Mouse (Mus musculus) forebrain, embryonic 11.5 days (tissue): ENCODE data around the gene Olfr347. TPM values are rescaled to one million over a fixed set of nuclear protein-coding genes. Genes with fewer than 3 reads are reported as not detected.

Experiments
- ATAC-seq: fragments of 200-750 bp; cut with Nextera tagmentation; replicated peaks from 2 replicates; pipeline ENCODE4 v1.8.0; 2017; ENCODE audit warnings: moderate TSS enrichment; ENCODE audit not compliant: low FRiP score
- DNase-seq: peaks from one replicate; pipeline ENCODE4 v3.0.0-alpha.2; 2017; ENCODE audit warnings: low spot score
- H3K27ac ChIP-seq: fragments of 300-500 bp; sonication (generic); 2 replicates; pipeline ENCODE4 v1.5.1; 2014; ENCODE audit warnings: low read depth, low read length
- H3K27me3 ChIP-seq: fragments of 300-500 bp; sonication (generic); 2 replicates; pipeline ENCODE4 v1.6.1; 2014; ENCODE audit warnings: mild to moderate bottlenecking, low read length, mixed read lengths; ENCODE audit not compliant: control insufficient read depth, insufficient read depth
- H3K36me3 ChIP-seq: fragments of 300-500 bp; sonication (generic); 2 replicates; pipeline ENCODE4 v1.6.1; 2014; ENCODE audit warnings: mild to moderate bottlenecking, low read length, moderate library complexity, mixed read lengths; ENCODE audit not compliant: control insufficient read depth, insufficient read depth
- H3K4me1 ChIP-seq: fragments of 300-500 bp; sonication (generic); replicated peaks from 2 replicates; pipeline ENCODE4 v1.6.1; 2014; ENCODE audit warnings: low read length, mixed read lengths; ENCODE audit not compliant: control insufficient read depth, insufficient read depth
- H3K4me2 ChIP-seq: fragments of 300-500 bp; sonication (generic); 2 replicates; pipeline ENCODE4 v1.6.1; 2014; ENCODE audit warnings: low read depth, mild to moderate bottlenecking, low read length, moderate library complexity, mixed read lengths; ENCODE audit not compliant: severe bottlenecking
- H3K4me3 ChIP-seq: fragments of 300-500 bp; sonication (generic); 2 replicates; pipeline ENCODE4 v1.5.1; 2014; ENCODE audit warnings: low read depth, low read length
- H3K9ac ChIP-seq: fragments of 300-500 bp; sonication (generic); 2 replicates; pipeline ENCODE4 v1.6.1; 2014; ENCODE audit warnings: low read length
- H3K9me3 ChIP-seq: fragments of 300-500 bp; sonication (generic); 2 replicates; pipeline ENCODE4 v1.6.1; 2016; ENCODE audit warnings: low read length, mixed read lengths; ENCODE audit not compliant: control insufficient read depth
- WGBS: fragments of 180-500 bp; shearing (Covaris S2); extraction: QIAGEN DNeasy Blood & Tissue Kit; methylation state at CpG from one replicate; pipeline ENCODE4 v1.1.7; 2014; 5-methylcytosine and 5-hydroxymethylcytosine counted together
- polyA plus RNA-seq: library from polyadenylated mRNA; unstranded; fragments of >200 nt; fragmentation: Nextera tagmentation; extraction: Ambion mirVana; gene quantifications from 2 replicates; pipeline ENCODE4 v1.2.1, GENCODE M21; 2014

Olfr347 gene
- polyA plus RNA-seq = not detected in 2 replicates

GRCm38 (mm10) chr2:36731602-36732001 lies at the start of gene Olfr347:
Gene Olfr347, plus strand, starts transcription at chr2:36731902.
- H3K9me3 ChIP-seq = no peaks in the 10 kb centered on the region; the same call in 1 of the 2 replicates
- no peak for DNase-seq
- no peaks in the 10 kb centered on the region for H3K27me3 ChIP-seq
- H3K4me2 ChIP-seq = no peak within 1 kb of the TSS
- no peak for ATAC-seq
- H3K4me1 ChIP-seq = no peaks in the 10 kb centered on the region
- H3K36me3 ChIP-seq = no peaks in the 10 kb centered on the region
- no peak within 1 kb of the TSS for H3K9ac ChIP-seq
- H3K4me3 ChIP-seq = no peak within 1 kb of the TSS
- no peak within 1 kb of the TSS for H3K27ac ChIP-seq

- Histone ChIP-seq H3K9me3 (peaks cover 2% of the 10 kb centered on the region), H3K4me1 (no peaks in the 10 kb centered on the region), H3K27ac (no peak within 1 kb of the TSS), H3K4me3 (no peak within 1 kb of the TSS), H3K9ac (no peak within 1 kb of the TSS), H3K36me3 (no peaks in the 10 kb centered on the region), H3K4me2 (no peak within 1 kb of the TSS), H3K27me3 (no peaks in the 10 kb centered on the region)
- ATAC-seq (no peak), DNase-seq (no peak)
- WGBS = 90% methylated on average over 1 of the region's 1 CpGs
Observed at GRCm38 (mm10) chr2:36685488-36685887, 46.2 kb upstream of the Olfr347 start, which contains the start of gene Olfr346. Gene Olfr346, plus strand, starts transcription at chr2:36685788.

DNA sequence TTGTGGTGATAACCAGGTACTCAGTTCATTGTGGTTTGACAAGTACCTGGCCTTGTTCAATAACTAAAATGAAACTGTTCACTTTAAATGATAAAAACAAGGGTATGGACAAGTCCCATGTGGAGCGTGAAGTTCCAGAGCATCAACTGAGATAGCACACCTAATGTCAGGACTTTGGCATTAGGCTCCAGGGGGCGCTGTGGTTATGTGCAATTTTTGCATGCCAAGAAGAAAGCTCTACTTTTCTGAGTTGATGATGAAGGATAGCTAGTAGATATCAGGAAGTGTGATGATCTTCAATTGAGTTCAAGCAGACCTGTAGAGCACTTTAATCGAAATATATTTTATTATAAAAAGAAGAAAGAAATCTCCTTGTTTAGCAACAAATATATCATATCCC lies 4.5 kb downstream of the Olfr347 start:
- no peak overlapping the region for H3K9ac ChIP-seq
- H3K4me1 ChIP-seq = no peaks in the 10 kb centered on the region
- no peak overlapping the region for H3K4me2 ChIP-seq
- ATAC-seq (no peak), DNase-seq (no peak)
- H3K9me3 ChIP-seq = no peaks in the 10 kb centered on the region
- 59% methylated on average over 3 of the region's 3 CpGs for WGBS
- H3K27me3 ChIP-seq = no peaks in the 10 kb centered on the region
- no peaks in the 10 kb centered on the region for H3K36me3 ChIP-seq
- H3K4me3 ChIP-seq = no peak overlapping the region
- H3K27ac ChIP-seq = no peak overlapping the region

DNA sequence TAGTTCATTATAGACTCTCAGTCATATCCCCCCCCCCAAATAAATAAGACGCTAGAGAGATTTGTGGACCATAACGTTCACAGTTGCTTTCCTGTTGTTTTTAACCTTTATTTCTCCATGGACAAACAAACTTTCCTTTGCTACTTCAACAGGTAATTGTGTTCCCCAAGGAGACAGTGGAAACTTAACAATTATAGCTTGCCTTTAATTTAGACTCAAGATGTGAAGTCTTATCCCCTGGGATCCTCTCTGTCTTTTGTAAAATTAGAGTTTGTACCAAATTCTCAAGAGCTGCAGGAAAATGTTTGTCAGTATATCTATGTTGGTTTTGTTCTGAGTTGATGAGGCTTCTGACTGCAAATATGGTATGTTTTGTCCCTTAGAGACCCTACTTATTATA lies 52.3 kb downstream of the Olfr347 start, which contains the start of gene Olfr348:
Olfr348 (plus strand) TSS at position 301 of the 400 bp plus-strand sequence.
- Histone ChIP-seq H3K27me3 (no peaks in the 10 kb centered on the region), H3K4me3 (no peak within 1 kb of the TSS), H3K27ac (no peak within 1 kb of the TSS), H3K9me3 (peaks cover 6% of the 10 kb centered on the region; the same call in 1 of the 2 replicates), H3K4me2 (no peak within 1 kb of the TSS), H3K9ac (no peak within 1 kb of the TSS), H3K36me3 (no peaks in the 10 kb centered on the region), H3K4me1 (no peaks in the 10 kb centered on the region)
- DNase-seq = no peak
- 73% methylated on average over 2 of the region's 2 CpGs for WGBS
- ATAC-seq = no peak

Other genes with a start within 250 kb of the Olfr347 start
- not detected in 2 replicates for gene Olfr341, start 249.4 kb upstream of the Olfr347 start, polyA plus RNA-seq
- not detected in 2 replicates for gene Olfr342, start 206.9 kb upstream of the Olfr347 start, polyA plus RNA-seq
- not detected in 2 replicates for gene Olfr344, start 165.2 kb upstream of the Olfr347 start, polyA plus RNA-seq
- gene Olfr345, start 91.9 kb upstream of the Olfr347 start, polyA plus RNA-seq = not detected in 2 replicates
- not detected in 2 replicates for gene Olfr346, start 46.1 kb upstream of the Olfr347 start, polyA plus RNA-seq
- not detected in 2 replicates for gene Olfr348, start 52.4 kb downstream of the Olfr347 start, polyA plus RNA-seq
- not detected in 2 replicates for gene Olfr50, start 58.6 kb downstream of the Olfr347 start, polyA plus RNA-seq
- not detected in 2 replicates for gene Olfr3, start 85.1 kb downstream of the Olfr347 start, polyA plus RNA-seq
- gene Olfr350, start 114.4 kb downstream of the Olfr347 start, polyA plus RNA-seq = not detected in 2 replicates
- gene Olfr351, start 130.8 kb downstream of the Olfr347 start, polyA plus RNA-seq = not detected in 2 replicates
- not detected in 2 replicates for gene Olfr352, start 136.6 kb downstream of the Olfr347 start, polyA plus RNA-seq
- not detected in 2 replicates for gene Olfr353, start 161.0 kb downstream of the Olfr347 start, polyA plus RNA-seq
- not detected in 2 replicates for gene Olfr354, start 173.8 kb downstream of the Olfr347 start, polyA plus RNA-seq
- not detected in 2 replicates for gene Olfr355, start 197.0 kb downstream of the Olfr347 start, polyA plus RNA-seq
- gene Olfr356, start 205.2 kb downstream of the Olfr347 start, polyA plus RNA-seq = not detected in 2 replicates